Mouse (Mus musculus) CH12.LX (cell line): ENCODE measurements at regions not wholly inside any gene's neighbourhood (a gene's known extent, or its start where the extent isn't known, plus 50 kb on each side); places are given as distances from the start of the nearest gene placed in this dataset.

Experiments used
- DNase-seq: peaks from one replicate; pipeline ENCODE4 v3.0.0-alpha.2; 2013; ENCODE audit errors: extremely low read depth
- H3K27ac ChIP-seq: 2 replicates; pipeline ENCODE4 v1.5.1; 2012; ENCODE audit warnings: low read depth, mild to moderate bottlenecking, control low read depth, moderate library complexity; ENCODE audit not compliant: insufficient read depth
- H3K27me3 ChIP-seq: replicated peaks from 2 replicates; pipeline ENCODE3; 2012; ENCODE audit warnings: inconsistent platforms
- H3K36me3 ChIP-seq, 2 experiments: replicated peaks in 1 of 2; 2 replicates each; pipeline versions ENCODE3 to v1.6.1; 2012; ENCODE audit warnings: inconsistent platforms in 1 of 2, low read length in 1 of 2, mild to moderate bottlenecking in 1 of 2, mixed read lengths in 1 of 2, moderate library complexity in 1 of 2; ENCODE audit not compliant: control insufficient read depth in 1 of 2, insufficient read depth in 1 of 2
- H3K4me1 ChIP-seq, 2 experiments: 2 replicates each; pipeline ENCODE4 v1.6.1; 2012; ENCODE audit warnings: inconsistent platforms in 1 of 2, moderate library complexity in 1 of 2; ENCODE audit not compliant: insufficient read depth in 2 of 2, control insufficient read depth in 1 of 2
- H3K4me2 ChIP-seq: 2 replicates; pipeline ENCODE4 v1.6.1; 2012; ENCODE audit warnings: low read depth, mild to moderate bottlenecking, control low read depth; ENCODE audit not compliant: poor library complexity, insufficient read depth, severe bottlenecking
- H3K4me3 ChIP-seq, 3 experiments: fragments of 150-350 bp in 1 of 3; sonication (generic) in 1 of 3; replicated peaks in 1 of 3; 2 replicates each; pipeline versions ENCODE3 to v1.5.1; 2011 to 2012; ENCODE audit warnings: low read depth in 2 of 3, low read length in 2 of 3, mild to moderate bottlenecking in 2 of 3, moderate library complexity in 2 of 3, control low read depth in 1 of 3, improper control_type of control experiment in 1 of 3, inconsistent platforms in 1 of 3, mixed read lengths in 1 of 3; ENCODE audit not compliant: poor library complexity in 1 of 3
- H3K79me2 ChIP-seq: replicated peaks from 2 replicates; pipeline ENCODE4 v1.6.1; 2012; ENCODE audit warnings: mild to moderate bottlenecking, moderate library complexity; ENCODE audit not compliant: control insufficient read depth, poor library complexity, insufficient read depth, severe bottlenecking; ENCODE audit errors: extremely low read depth
- H3K9ac ChIP-seq: 2 replicates; pipeline ENCODE4 v1.6.1; 2012; ENCODE audit warnings: low read depth, mild to moderate bottlenecking, control low read depth, moderate library complexity; ENCODE audit not compliant: insufficient read depth
- H3K9me3 ChIP-seq: replicated peaks from 2 replicates; pipeline ENCODE3; 2012; ENCODE audit warnings: low read length, inconsistent platforms, mixed read lengths
- BHLHE40 ChIP-seq: IDR thresholded peaks from 2 replicates; pipeline ENCODE4 v1.6.1; 2011; ENCODE audit warnings: mild to moderate bottlenecking, low read depth, low read length, improper control_type of control experiment
- CHD1 ChIP-seq: IDR thresholded peaks from 2 replicates; pipeline ENCODE4 v1.6.1; 2012; ENCODE audit warnings: low read depth, low read length, improper control_type of control experiment, inconsistent platforms
- CHD2 ChIP-seq: IDR thresholded peaks from 2 replicates; pipeline ENCODE4 v1.6.1; 2011; ENCODE audit warnings: low read length, improper control_type of control experiment
- E2F4 ChIP-seq: IDR thresholded peaks from 2 replicates; pipeline ENCODE4 v1.6.1; 2011; ENCODE audit warnings: low read depth, low read length, improper control_type of control experiment; ENCODE audit not compliant: insufficient replicate concordance
- ETS1 ChIP-seq: conservative IDR thresholded peaks from 2 replicates; pipeline ENCODE4 v1.6.1; 2012; ENCODE audit warnings: low read depth, mild to moderate bottlenecking, inconsistent platforms, low read length, improper control_type of control experiment, moderate library complexity
- GABPA ChIP-seq: IDR thresholded peaks from 2 replicates; pipeline ENCODE4 v1.6.1; 2012; ENCODE audit warnings: low read depth, low read length, improper control_type of control experiment, inconsistent platforms; ENCODE audit not compliant: insufficient replicate concordance
- IRF4 ChIP-seq: IDR thresholded peaks from 2 replicates; pipeline ENCODE4 v1.6.1; 2014; ENCODE audit warnings: low read depth, mild to moderate bottlenecking, inconsistent platforms, low read length, improper control_type of control experiment
- JUN ChIP-seq: IDR thresholded peaks from 2 replicates; pipeline ENCODE4 v1.6.1; 2011; ENCODE audit warnings: low read depth, mild to moderate bottlenecking, low read length, improper control_type of control experiment, moderate library complexity; ENCODE audit not compliant: insufficient read depth
- MEF2A ChIP-seq: IDR thresholded peaks from 2 replicates; pipeline ENCODE4 v1.6.1; 2014; ENCODE audit warnings: low read depth, mild to moderate bottlenecking, inconsistent platforms, low read length, improper control_type of control experiment, borderline replicate concordance
- POLR2A ChIP-seq: IDR thresholded peaks from 2 replicates; pipeline ENCODE4 v1.6.1; 2011; ENCODE audit warnings: low read depth, mild to moderate bottlenecking, improper control_type of control experiment, low read length
- RCOR1 ChIP-seq: conservative IDR thresholded peaks from 2 replicates; pipeline ENCODE4 v1.6.1; 2012; ENCODE audit warnings: low read depth, mild to moderate bottlenecking, inconsistent platforms, low read length, improper control_type of control experiment
- TBP ChIP-seq: conservative IDR thresholded peaks from 2 replicates; pipeline ENCODE4 v1.6.1; 2011; ENCODE audit warnings: low read depth, low read length, improper control_type of control experiment
- UBTF ChIP-seq: IDR thresholded peaks from 2 replicates; pipeline ENCODE4 v1.6.1; 2012; ENCODE audit warnings: low read depth, mild to moderate bottlenecking, inconsistent platforms, low read length, improper control_type of control experiment, moderate library complexity
- USF1 ChIP-seq: IDR thresholded peaks from 2 replicates; pipeline ENCODE4 v1.6.1; 2014; ENCODE audit warnings: low read depth, mild to moderate bottlenecking, inconsistent platforms, low read length, improper control_type of control experiment
- ZC3H11A ChIP-seq: IDR thresholded peaks from 2 replicates; pipeline ENCODE4 v1.6.1; 2012; ENCODE audit warnings: low read depth, mild to moderate bottlenecking, inconsistent platforms, low read length, improper control_type of control experiment
- ZNF384 ChIP-seq: IDR thresholded peaks from 2 replicates; pipeline ENCODE4 v1.6.1; 2012; ENCODE audit warnings: low read depth, low read length, improper control_type of control experiment, inconsistent platforms
- dilution Hi-C: fragments of 300-500 bp; cut with MboI; formaldehyde crosslinking; loops from 2 replicates; pipeline ENCODE4 v1.14.3; 2020; ENCODE audit warnings: low sequenced_read_pairs; ENCODE audit not compliant: extremely low pct_unique_long_range_greater_than_20kb, extremely low pct_ligation_motif_present
- in situ Hi-C: fragments of 300-500 bp; cut with MboI; formaldehyde crosslinking; loops from 3 replicates; pipeline ENCODE4 v1.14.3; 2019; ENCODE audit warnings: low sequenced_read_pairs, low pct_ligation_motif_present, low pct_unique_long_range_greater_than_20kb, mixed read lengths

GRCm38 (mm10) chr15:84612961-84613360 lies 55.3 kb upstream of the Rtl6 start:
- peaks cover 78% of the 10 kb centered on the region for H3K27me3 ChIP-seq
- no peak overlapping the region for H3K9ac ChIP-seq
- H3K4me3 ChIP-seq, result no peak overlapping the region
- no peaks in the 10 kb centered on the region for H3K36me3 ChIP-seq
- no peak overlapping the region for H3K4me2 ChIP-seq
- in situ Hi-C loops, result loop anchor here (5.0 to 25.0 kb wide), 4 partner anchors 76 to 751 kb away; partner anchors contain the start of genes Pnpla5 and Sult4a1
- H3K9me3 ChIP-seq, result peaks cover 6% of the 10 kb centered on the region
- H3K27ac ChIP-seq, result no peak overlapping the region
- H3K4me1 ChIP-seq, result peaks cover 0 to 16% of the 10 kb centered on the region in 2 experiments; a peak in 2 of 4 replicates
- DNase-seq, result no peak
- TF ChIP-seq BHLHE40 (no peak), ETS1 (no peak), UBTF (no peak), GABPA (no peak), ZC3H11A (no peak), RCOR1 (no peak), TBP (no peak), E2F4 (no peak), CHD2 (no peak), USF1 (no peak), JUN (no peak), CHD1 (no peak)
- dilution Hi-C loops, result no loop called here
- H3K79me2 ChIP-seq, result no peaks in the 10 kb centered on the region

DNA sequence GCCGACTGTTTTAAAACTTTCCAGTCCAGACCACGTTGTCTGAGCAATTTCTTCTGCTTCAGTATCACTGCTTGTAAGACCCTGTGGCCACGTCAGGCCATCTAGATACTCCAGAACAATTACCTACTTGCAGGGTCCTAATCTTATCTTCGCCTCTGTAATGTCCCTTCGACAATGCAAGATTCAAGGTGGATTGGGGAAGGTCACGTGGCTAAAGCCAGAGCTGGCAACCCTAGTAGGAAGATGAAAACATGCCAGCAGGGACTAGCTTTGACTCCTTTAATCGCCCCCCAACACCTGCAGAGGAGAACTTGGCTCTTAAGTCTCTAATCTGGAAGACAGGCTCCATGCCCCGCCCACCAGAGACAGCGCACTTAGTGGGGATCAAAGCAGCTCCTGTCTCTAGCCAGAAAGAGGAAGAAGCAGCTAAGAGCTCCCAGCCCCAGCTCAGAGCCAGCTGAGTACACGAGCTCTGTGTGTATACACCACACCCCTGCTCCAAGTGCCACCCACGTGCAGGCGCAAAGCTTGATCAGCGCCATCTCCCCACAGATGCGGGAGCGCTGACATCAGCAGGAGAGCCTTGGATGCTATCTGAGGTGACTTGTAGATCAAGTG lies 52.3 kb upstream of the Rtl6 start:
- Histone ChIP-seq H3K9me3 (peaks cover 19% of the 10 kb centered on the region), H3K27ac (no peak overlapping the region), H3K9ac (no peak overlapping the region), H3K79me2 (no peaks in the 10 kb centered on the region), H3K4me1 (peaks cover 0 to 5% of the 10 kb centered on the region in 2 experiments; a peak in 2 of 4 replicates), H3K4me3 (no peak overlapping the region), H3K27me3 (peaks cover 57% of the 10 kb centered on the region), H3K4me2 (no peak overlapping the region), H3K36me3 (no peaks in the 10 kb centered on the region)
- in situ Hi-C loops, result loop anchor here (5.0 to 25.0 kb wide), 4 partner anchors 73 to 748 kb away; partner anchors contain the start of genes Pnpla5 and Sult4a1
- dilution Hi-C loops, result no loop called here
- DNase-seq, result no peak
- TF ChIP-seq POLR2A (no peak), ZNF384 (no peak), CHD1 (no peak), IRF4 (no peak), MEF2A (no peak)
